Comparison of ENCODE assay signal across 8 mouse cellular contexts in genomic region chr7:81572610-81573268, GRCm38 (mm10). TPM values are rescaled to one million over a fixed set of nuclear protein-coding genes. Genes with fewer than 3 reads are reported as not detected.
A peak's percentile ranks its signal among the peaks of the same experiment; 100 is the strongest.
DNase-seq lines count a peak whose midpoint lies in the region; ATAC-seq and TF ChIP-seq lines count a peak whose summit lies in the region.

No protein-coding gene starts in this region.

- 80% methylated on average over 6 of the region's 6 CpGs for WGBS in forebrain, embryonic 14.5 days
- 42% methylated on average over 6 of the region's 6 CpGs for WGBS in liver, embryonic 13.5 days (ENCODE audit: insufficient replicate concordance)

- DNase-seq in adrenal gland, adult 2 months: peak; percentile 10
- no peak for DNase-seq in adrenal gland, postnatal 25 days
- DNase-seq in forebrain, embryonic 14.5 days (ENCODE audit: low spot score): no peak
- peak; percentile 13 for DNase-seq in liver, embryonic 13.5 days
- no peak for DNase-seq in layer of hippocampus, adult 8-10 months (ENCODE audit: low spot score in 2 of 2)
- DNase-seq in right cerebral cortex, postnatal 25 days: no peak
- no peak for DNase-seq in layer of hippocampus, postnatal 25 days (ENCODE audit: extremely low spot score in 1 of 2, low spot score in 1 of 2)

- peak overlapping the region; percentile 89 for H3K9ac ChIP-seq in forebrain, embryonic 14.5 days (ENCODE audit: low read length)
- peak overlapping the region; percentile 97 for H3K9ac ChIP-seq in liver, embryonic 13.5 days

- peak overlapping the region; percentile 43 for H3K4me3 ChIP-seq in C2C12 (ENCODE audit: insufficient read depth, poor library complexity, severe bottlenecking)
- peak overlapping the region; percentile 84 for H3K4me3 ChIP-seq in forebrain, embryonic 14.5 days (ENCODE audit: low read depth, low read length)
- H3K4me3 ChIP-seq in liver, embryonic 13.5 days (replicated peaks): peak overlapping the region; percentile 97

- no peaks in the 10 kb centered on the region for H3K79me3 ChIP-seq in C2C12 (ENCODE audit: low read depth)

- peaks cover 12% of the 10 kb centered on the region for H3K4me1 ChIP-seq in forebrain, embryonic 14.5 days (ENCODE audit: control insufficient read depth, insufficient read depth, low read length)
- H3K4me1 ChIP-seq in liver, embryonic 13.5 days (replicated peaks): peaks cover 34% of the 10 kb centered on the region

- no peaks in the 10 kb centered on the region for H3K9me3 ChIP-seq in forebrain, embryonic 14.5 days (replicated peaks; ENCODE audit: control insufficient read depth, low read length)
- H3K9me3 ChIP-seq in liver, embryonic 13.5 days (replicated peaks): no peaks in the 10 kb centered on the region

- ATAC-seq in forebrain, embryonic 14.5 days: no peak
- ATAC-seq in liver, embryonic 13.5 days (ENCODE audit: low read depth): no peak

- no peaks in the 10 kb centered on the region for H3K27me3 ChIP-seq in C2C12 (ENCODE audit: control insufficient read depth, insufficient read depth, insufficient read length)
- H3K27me3 ChIP-seq in forebrain, embryonic 14.5 days (replicated peaks; ENCODE audit: control insufficient read depth, insufficient read depth, low read length): no peaks in the 10 kb centered on the region
- no peaks in the 10 kb centered on the region for H3K27me3 ChIP-seq in liver, embryonic 13.5 days

- H3K27ac ChIP-seq in forebrain, embryonic 14.5 days (ENCODE audit: low read depth, low read length): no peak overlapping the region
- peak overlapping the region; percentile 97 for H3K27ac ChIP-seq in liver, embryonic 13.5 days

- peak overlapping the region; percentile 75 for H3K4me2 ChIP-seq in forebrain, embryonic 14.5 days (ENCODE audit: low read length)
- H3K4me2 ChIP-seq in liver, embryonic 13.5 days: peak overlapping the region; percentile 79

- H3K36me3 ChIP-seq in C2C12 (ENCODE audit: control insufficient read depth, insufficient read depth): peaks cover 6% of the 10 kb centered on the region
- H3K36me3 ChIP-seq in forebrain, embryonic 14.5 days (ENCODE audit: control insufficient read depth, insufficient read depth, low read length): peaks cover 15% of the 10 kb centered on the region; the same call in 1 of the 2 replicates
- peaks cover 30% of the 10 kb centered on the region for H3K36me3 ChIP-seq in liver, embryonic 13.5 days

- H3ac ChIP-seq in C2C12 (ENCODE audit: control insufficient read depth, insufficient read length, low read depth): no peak overlapping the region

- TF ChIP-seq CTCF in C2C12 (IDR thresholded peaks at IDR 0.05; ENCODE audit: control insufficient read depth, insufficient read depth, insufficient read length): no peak

- H3K79me2 ChIP-seq in C2C12 (ENCODE audit: control insufficient read depth, insufficient read depth): peaks cover 15% of the 10 kb centered on the region

TF ChIP-seq in C2C12, 6 proteins besides CTCF, POLR2A, EP300 and RAD21:
- TF ChIP-seq MYOD1 (IDR thresholded peaks at IDR 0.05; ENCODE audit: control insufficient read depth, insufficient read length, low read depth): no peak
- TF ChIP-seq MYOG (IDR thresholded peaks at IDR 0.05; ENCODE audit: control insufficient read depth, extremely low read depth, insufficient read length): no peak
- no peak for TF ChIP-seq CEBPB (IDR thresholded peaks at IDR 0.05; ENCODE audit: low read depth)
- no peak for TF ChIP-seq FOSL1 (IDR thresholded peaks at IDR 0.05; ENCODE audit: insufficient read depth, low read length, poor library complexity, severe bottlenecking)
- no peak for TF ChIP-seq USF1 (IDR thresholded peaks at IDR 0.05; ENCODE audit: low read depth)
- no peak for TF ChIP-seq MAX (IDR thresholded peaks at IDR 0.05)

RNA-seq across cellular contexts. Expression of gene Whamm, which starts 1.7 kb away (rescaled TPM):
- 10 to 100 TPM; 16.7 to 21.7 TPM for total RNA-seq in adrenal gland, adult 2 months (2021)
- 48.7 and 57.5 TPM in 2 replicates for polyA plus RNA-seq in adrenal gland, adult 2 months (2012; rRNA removed)
- total RNA-seq in adrenal gland, postnatal 25 days (2021): 21.4 and 25.0 TPM in 2 replicates
- 3.2 TPM for polyA plus RNA-seq in C2C12 (2012; fragmentation: generic; extraction: Trizol)
- polyA plus RNA-seq in forebrain, embryonic 14.5 days (2014; fragmentation: Nextera tagmentation; extraction: Ambion mirVana): 4.7 and 5.8 TPM in 2 replicates
- polyA plus RNA-seq in liver, embryonic 13.5 days (2015; fragmentation: Nextera tagmentation; extraction: Ambion mirVana): 4.0 and 4.5 TPM in 2 replicates
- total RNA-seq in layer of hippocampus, adult 8-10 months (2022): 10 to 100 TPM; 20.6 to 23.8 (median 21.0) TPM
- total RNA-seq in layer of hippocampus, postnatal 25 days (2021): 10 to 100 TPM; 14.4 to 20.3 TPM

RNA-seq across cellular contexts. Expression of gene Fsd2, which starts 6.0 kb away (rescaled TPM):
- 1 to 10 TPM; 1.2 to 1.7 TPM for total RNA-seq in adrenal gland, adult 2 months (2021)
- 0.51 and 0.61 TPM in 2 replicates for polyA plus RNA-seq in adrenal gland, adult 2 months (2012; rRNA removed)
- 0.29 and 0.85 TPM in 2 replicates for total RNA-seq in adrenal gland, postnatal 25 days (2021)
- not detected for polyA plus RNA-seq in C2C12 (2012; fragmentation: generic; extraction: Trizol)
- polyA plus RNA-seq in forebrain, embryonic 14.5 days (2014; fragmentation: Nextera tagmentation; extraction: Ambion mirVana): 0.09 and 0.23 TPM in 2 replicates
- 0.06 and 0.15 TPM in 2 replicates for polyA plus RNA-seq in liver, embryonic 13.5 days (2015; fragmentation: Nextera tagmentation; extraction: Ambion mirVana)
- under 1 TPM; 0.27 to 0.33 (median 0.30) TPM for total RNA-seq in layer of hippocampus, adult 8-10 months (2022)
- under 1 TPM; 0.23 to 0.34 TPM for total RNA-seq in layer of hippocampus, postnatal 25 days (2021)

Comparison
In these comparisons a context has a peak if more than half of its experiments do, and no peak if none do; other contexts are left out.
1. DNase-seq: peak in adrenal gland, adult 2 months (single experiment) and liver, embryonic 13.5 days (single experiment); none in adrenal gland, postnatal 25 days (single experiment), forebrain, embryonic 14.5 days (single experiment), layer of hippocampus, adult 8-10 months (0 of 2), right cerebral cortex, postnatal 25 days (single experiment) and layer of hippocampus, postnatal 25 days (0 of 2).
2. H3K4me3 ChIP-seq: peak in every context shown above with its lines; median percentile 97 in liver, embryonic 13.5 days; 84 in forebrain, embryonic 14.5 days; 43 in C2C12.